Mouse (Mus musculus) hindbrain, embryonic 13.5 days (tissue): ENCODE measurements around the gene Polm. TPM values are rescaled to one million over a fixed set of nuclear protein-coding genes. Genes with fewer than 3 reads are reported as not detected.
A peak's percentile ranks its signal among the peaks of the same experiment; 100 is the strongest.

ENCODE experiments used
- ATAC-seq: fragments of 200-750 bp; cut with Nextera tagmentation; 2 replicates; pipeline ENCODE4 v1.8.0; 2017; ENCODE audit warnings: moderate TSS enrichment; ENCODE audit not compliant: low FRiP score
- H3K27ac ChIP-seq: fragments of 300-500 bp; sonication (generic); 2 replicates; pipeline ENCODE4 v1.5.1; 2015; ENCODE audit warnings: inconsistent platforms, mild to moderate bottlenecking, moderate library complexity
- H3K27me3 ChIP-seq: fragments of 300-500 bp; sonication (generic); 2 replicates; pipeline ENCODE4 v1.6.1; 2015; ENCODE audit warnings: mild to moderate bottlenecking, inconsistent platforms
- H3K36me3 ChIP-seq: fragments of 300-500 bp; sonication (generic); 2 replicates; pipeline ENCODE4 v1.6.1; 2015; ENCODE audit warnings: mild to moderate bottlenecking, inconsistent platforms
- H3K4me1 ChIP-seq: fragments of 300-500 bp; sonication (generic); replicated peaks from 2 replicates; pipeline ENCODE4 v1.6.1; 2015; ENCODE audit warnings: inconsistent platforms
- H3K4me2 ChIP-seq: fragments of 300-500 bp; sonication (generic); 2 replicates; pipeline ENCODE4 v1.6.1; 2015; ENCODE audit warnings: inconsistent platforms, mild to moderate bottlenecking, moderate library complexity
- H3K4me3 ChIP-seq: fragments of 300-500 bp; sonication (generic); 2 replicates; pipeline ENCODE4 v1.5.1; 2015; ENCODE audit warnings: mild to moderate bottlenecking, inconsistent platforms
- H3K9ac ChIP-seq: fragments of 300-500 bp; sonication (generic); 2 replicates; pipeline ENCODE4 v1.6.1; 2015; ENCODE audit warnings: mild to moderate bottlenecking, inconsistent platforms
- H3K9me3 ChIP-seq: fragments of 300-500 bp; sonication (generic); 2 replicates; pipeline ENCODE4 v1.6.1; 2016; ENCODE audit warnings: inconsistent platforms
- WGBS: fragments of 180-500 bp; shearing (Covaris S2); methylation state at CpG from one replicate; pipeline ENCODE4 v1.1.7; 2015; 5-methylcytosine and 5-hydroxymethylcytosine counted together
- polyA plus RNA-seq: library from polyadenylated mRNA; unstranded; fragments of >200 nt; fragmentation: Nextera tagmentation; extraction: Ambion mirVana; gene quantifications from 2 replicates; pipeline ENCODE4 v1.2.1, GENCODE M21; 2015

The Polm gene
- polyA plus RNA-seq, 1 experiment from 2014 or later, result 5.3 TPM

DNA sequence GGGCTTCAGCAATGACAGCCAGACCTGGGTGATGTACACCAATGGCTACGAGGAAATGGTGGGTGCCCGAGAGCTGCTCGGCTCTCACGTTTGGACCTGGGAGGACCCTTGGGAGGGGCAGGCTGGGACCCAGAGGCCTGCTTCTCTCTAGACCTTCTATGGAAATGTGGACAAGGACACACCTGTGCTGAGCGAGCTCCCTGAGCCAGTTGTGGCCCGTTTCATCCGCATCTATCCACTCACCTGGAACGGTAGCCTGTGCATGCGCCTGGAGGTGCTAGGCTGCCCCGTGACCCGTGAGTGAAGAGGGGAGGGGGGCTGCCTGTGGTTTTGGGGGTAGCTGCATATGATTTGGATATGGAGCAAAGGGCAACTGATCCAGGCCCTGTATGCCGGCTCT is 30.5 kb upstream of the Polm start:
- Histone ChIP-seq H3K9ac (no peak overlapping the region), H3K4me3 (no peak overlapping the region), H3K9me3 (no peaks in the 10 kb centered on the region), H3K36me3 (peaks cover 43% of the 10 kb centered on the region), H3K4me2 (no peak overlapping the region), H3K4me1 (no peaks in the 10 kb centered on the region), H3K27me3 (peaks cover 11% of the 10 kb centered on the region), H3K27ac (no peak overlapping the region)
- 96% methylated on average over 12 of the region's 12 CpGs for WGBS
- no peak for ATAC-seq

DNA sequence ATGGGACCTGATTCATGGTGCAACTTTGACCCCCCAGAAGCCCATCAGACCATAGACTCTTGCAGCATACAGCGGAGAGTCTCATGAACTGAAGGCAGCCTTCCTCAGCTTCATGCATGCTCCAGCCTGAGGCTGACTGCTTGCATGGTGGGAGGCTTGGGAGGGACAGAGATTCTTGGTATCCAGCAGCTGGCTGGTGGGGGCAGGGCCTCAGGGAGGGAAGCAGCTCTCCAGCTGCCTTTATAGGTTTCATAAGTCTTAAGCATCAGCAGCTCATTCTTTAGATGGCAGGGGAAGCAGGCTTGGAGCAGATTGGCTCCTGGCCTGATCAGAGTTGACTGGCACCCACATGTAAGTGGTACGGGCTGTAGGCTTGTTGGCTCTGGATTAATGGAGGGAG is 29.4 kb upstream of the Polm start:
- H3K9ac ChIP-seq, result no peak overlapping the region
- no peak overlapping the region for H3K27ac ChIP-seq
- H3K27me3 ChIP-seq, result peaks cover 23% of the 10 kb centered on the region
- H3K4me1 ChIP-seq, result peaks cover 7% of the 10 kb centered on the region
- 88% methylated on average over 2 of the region's 2 CpGs for whole genome bisulfite sequencing
- H3K4me3 ChIP-seq, result no peak overlapping the region
- peaks cover 31% of the 10 kb centered on the region for H3K36me3 ChIP-seq
- H3K4me2 ChIP-seq, result no peak overlapping the region
- no peaks in the 10 kb centered on the region for H3K9me3 ChIP-seq
- no peak for ATAC-seq

DNA sequence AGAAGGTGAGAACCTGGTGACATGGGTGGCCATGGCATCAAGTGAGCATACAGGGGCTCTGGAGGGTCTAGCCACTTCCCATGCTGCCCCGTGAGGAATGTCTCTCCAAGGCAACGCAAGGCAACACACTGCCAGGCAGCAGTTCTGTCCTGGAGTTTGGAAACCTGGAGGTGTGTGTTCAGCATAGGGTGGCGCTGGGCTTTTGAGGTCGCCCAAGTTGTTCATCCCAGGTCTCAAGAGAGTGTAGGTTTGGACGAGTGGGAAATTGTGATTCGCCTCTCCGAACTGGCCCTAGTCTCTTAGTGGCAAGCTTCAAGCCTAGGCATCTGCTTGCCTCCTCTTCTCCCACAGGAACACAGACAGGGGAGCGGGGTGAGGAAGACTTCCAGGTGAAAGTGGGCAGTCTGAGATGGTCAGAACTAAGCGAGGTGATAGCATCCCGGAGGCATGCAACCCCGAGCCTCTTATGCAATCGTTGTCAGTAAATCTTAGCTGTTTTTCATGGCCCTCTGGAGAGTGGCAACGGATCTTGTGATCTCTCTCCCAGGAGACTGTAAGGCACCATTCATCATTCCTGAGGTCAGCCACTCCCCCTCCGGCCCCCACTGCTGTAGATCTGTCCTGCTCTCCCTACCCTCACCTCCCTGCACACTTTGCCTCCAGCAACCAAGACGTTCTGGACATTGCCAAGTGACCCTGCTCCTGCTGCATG is 24.7 kb upstream of the Polm start:
- Histone ChIP-seq H3K36me3 (no peaks in the 10 kb centered on the region), H3K4me2 (peak overlapping the region; percentile 62), H3K4me3 (peak overlapping the region; percentile 36), H3K4me1 (peaks cover 17% of the 10 kb centered on the region), H3K9me3 (no peaks in the 10 kb centered on the region), H3K9ac (0 out of 2 replicates have a peak overlapping the region, but pooled peaks have one; percentile 67), H3K27ac (no peak overlapping the region), H3K27me3 (peaks cover 53% of the 10 kb centered on the region)
- ATAC-seq, result no peak
- WGBS, result 27% methylated on average over 15 of the region's 15 CpGs

DNA sequence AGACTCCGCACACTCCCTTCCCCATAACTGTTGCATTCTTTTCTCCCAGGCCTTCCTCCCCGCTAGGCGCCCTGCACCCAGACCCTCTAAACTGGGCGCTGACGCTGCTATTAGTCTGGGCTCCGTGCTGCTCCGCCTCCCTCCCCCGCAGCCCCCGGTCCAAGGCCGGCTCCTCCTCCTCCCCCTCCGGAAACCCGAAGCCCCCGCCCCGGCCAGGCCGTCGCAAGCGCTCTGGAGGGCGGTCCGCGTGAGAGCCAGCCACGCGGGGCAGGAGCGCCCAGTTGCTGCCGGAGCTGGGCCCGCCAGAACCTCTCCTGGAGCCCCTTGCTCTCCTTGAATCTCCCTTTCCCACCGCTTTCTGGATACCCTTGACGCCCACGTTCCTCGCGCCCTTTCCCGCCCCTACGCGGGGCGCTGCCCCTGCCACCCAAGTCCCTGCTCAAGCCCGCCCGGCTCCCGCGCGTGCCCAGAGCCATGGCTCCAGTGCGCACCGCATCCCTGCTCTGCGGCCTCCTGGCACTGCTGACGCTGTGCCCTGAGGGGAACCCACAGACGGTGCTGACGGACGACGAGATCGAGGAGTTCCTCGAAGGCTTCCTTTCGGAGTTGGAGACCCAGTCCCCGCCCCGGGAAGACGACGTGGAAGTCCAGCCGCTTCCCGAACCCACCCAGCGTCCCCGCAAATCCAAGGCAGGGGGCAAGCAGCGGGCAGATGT is 24.0 kb upstream of the Polm start, which contains the start of gene Aebp1:
Aebp1 (plus strand) TSS at position 270 of the 716 bp plus-strand sequence.
- Histone ChIP-seq H3K27ac (no peak within 1 kb of the TSS), H3K4me2 (peak within 1 kb of the TSS; percentile 62), H3K4me3 (peak within 1 kb of the TSS; percentile 36), H3K9ac (peak within 1 kb of the TSS; percentile 67), H3K9me3 (no peaks in the 10 kb centered on the region), H3K36me3 (no peaks in the 10 kb centered on the region), H3K4me1 (peaks cover 17% of the 10 kb centered on the region), H3K27me3 (peaks cover 53% of the 10 kb centered on the region)
- 4% methylated on average over 59 of the region's 59 CpGs for WGBS
- ATAC-seq, result 0 out of 2 replicates have a peak, but pooled peaks have one; percentile 24

DNA sequence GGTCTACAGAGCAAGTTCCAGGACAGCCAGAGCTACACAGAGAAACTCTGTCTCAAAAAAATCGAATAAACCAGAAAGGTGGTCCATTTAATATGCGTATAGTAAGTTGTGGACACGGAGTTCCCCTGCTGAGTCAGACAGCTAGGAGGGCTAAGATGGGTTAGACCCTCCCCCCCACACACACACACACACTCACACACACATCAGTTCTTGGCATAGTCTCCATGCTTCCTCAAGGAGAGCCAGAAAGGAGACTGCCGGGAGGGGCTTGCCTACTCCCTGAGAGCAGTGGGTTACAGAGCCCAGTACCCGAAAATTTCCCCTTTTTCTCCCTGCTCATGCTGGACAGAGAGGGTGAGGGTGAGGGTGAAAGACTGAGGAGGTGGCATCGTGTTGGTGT is 22.8 kb upstream of the Polm start:
- 58% methylated on average over 6 of the region's 6 CpGs for WGBS
- no peak for ATAC-seq
- Histone ChIP-seq H3K27ac (no peak overlapping the region), H3K36me3 (no peaks in the 10 kb centered on the region), H3K4me3 (no peak overlapping the region), H3K9ac (no peak overlapping the region), H3K9me3 (no peaks in the 10 kb centered on the region), H3K4me2 (no peak overlapping the region), H3K27me3 (peaks cover 53% of the 10 kb centered on the region), H3K4me1 (peaks cover 23% of the 10 kb centered on the region)

DNA sequence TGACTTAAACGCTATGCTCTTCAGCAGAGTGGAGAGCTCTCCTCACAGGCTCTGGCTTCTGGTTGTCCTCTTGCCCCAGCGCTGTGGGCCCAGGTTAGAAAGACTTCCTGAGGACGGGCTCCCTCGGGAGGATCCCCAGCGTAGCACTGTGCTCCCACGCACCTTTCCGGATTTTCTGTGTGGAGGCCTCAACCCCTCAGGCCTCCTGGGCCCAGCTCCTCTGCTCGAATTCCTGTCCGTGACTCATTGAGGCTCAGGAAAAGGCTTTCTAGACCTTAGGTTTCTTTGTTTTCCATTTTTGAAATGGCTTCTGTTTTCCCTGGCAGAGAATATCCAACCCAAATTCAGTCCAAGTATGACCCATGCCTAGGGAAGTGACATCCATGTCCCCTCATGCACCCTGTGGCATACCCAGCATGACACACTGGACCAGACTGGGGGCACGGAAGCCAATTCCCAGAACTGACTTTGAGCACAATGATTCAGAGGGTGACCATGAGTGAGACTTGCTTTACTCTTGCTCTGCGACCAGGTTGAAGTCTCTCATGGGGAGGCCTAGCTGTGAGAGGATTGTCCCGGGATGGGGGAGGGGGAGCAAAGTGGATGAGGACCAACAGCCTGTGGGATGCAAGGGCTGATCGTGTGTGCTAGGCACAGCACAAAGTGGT is 22.2 kb upstream of the Polm start:
- 87% methylated on average over 13 of the region's 13 CpGs for WGBS
- ATAC-seq, result no peak
- H3K27me3 ChIP-seq, result peaks cover 53% of the 10 kb centered on the region

DNA sequence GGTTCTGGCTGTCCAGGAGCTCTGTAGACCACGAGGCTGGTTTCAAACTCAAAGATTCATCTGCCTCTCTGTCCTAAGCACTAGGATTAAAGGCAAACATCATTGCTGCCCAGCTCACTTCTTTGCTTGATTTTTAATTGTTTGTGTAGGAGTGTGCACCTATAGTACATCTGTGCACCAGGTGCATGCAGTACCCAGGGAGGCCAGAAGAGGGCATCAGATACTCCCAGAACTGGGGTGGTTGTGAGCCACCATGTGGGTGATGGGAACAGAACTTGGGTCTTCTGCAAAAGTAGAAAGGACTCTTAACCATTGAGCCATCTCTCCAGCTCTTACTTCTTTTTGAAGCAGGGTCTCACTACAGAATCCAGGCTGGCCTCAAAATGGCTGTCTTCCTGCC is 20.9 kb upstream of the Polm start:
- Histone ChIP-seq H3K27me3 (peaks cover 46% of the 10 kb centered on the region), H3K4me3 (no peak overlapping the region), H3K4me2 (no peak overlapping the region), H3K9ac (no peak overlapping the region), H3K9me3 (no peaks in the 10 kb centered on the region), H3K4me1 (peaks cover 23% of the 10 kb centered on the region), H3K36me3 (no peaks in the 10 kb centered on the region), H3K27ac (no peak overlapping the region)
- WGBS, result 82% methylated on average over 1 of the region's 1 CpGs
- ATAC-seq, result no peak

More for the DNA sequence above, 22.2 kb upstream of the Polm start:
- Histone ChIP-seq H3K9ac (no peak overlapping the region), H3K4me2 (no peak overlapping the region), H3K36me3 (no peaks in the 10 kb centered on the region), H3K27ac (no peak overlapping the region), H3K4me3 (no peak overlapping the region), H3K4me1 (peaks cover 23% of the 10 kb centered on the region), H3K9me3 (no peaks in the 10 kb centered on the region)

DNA sequence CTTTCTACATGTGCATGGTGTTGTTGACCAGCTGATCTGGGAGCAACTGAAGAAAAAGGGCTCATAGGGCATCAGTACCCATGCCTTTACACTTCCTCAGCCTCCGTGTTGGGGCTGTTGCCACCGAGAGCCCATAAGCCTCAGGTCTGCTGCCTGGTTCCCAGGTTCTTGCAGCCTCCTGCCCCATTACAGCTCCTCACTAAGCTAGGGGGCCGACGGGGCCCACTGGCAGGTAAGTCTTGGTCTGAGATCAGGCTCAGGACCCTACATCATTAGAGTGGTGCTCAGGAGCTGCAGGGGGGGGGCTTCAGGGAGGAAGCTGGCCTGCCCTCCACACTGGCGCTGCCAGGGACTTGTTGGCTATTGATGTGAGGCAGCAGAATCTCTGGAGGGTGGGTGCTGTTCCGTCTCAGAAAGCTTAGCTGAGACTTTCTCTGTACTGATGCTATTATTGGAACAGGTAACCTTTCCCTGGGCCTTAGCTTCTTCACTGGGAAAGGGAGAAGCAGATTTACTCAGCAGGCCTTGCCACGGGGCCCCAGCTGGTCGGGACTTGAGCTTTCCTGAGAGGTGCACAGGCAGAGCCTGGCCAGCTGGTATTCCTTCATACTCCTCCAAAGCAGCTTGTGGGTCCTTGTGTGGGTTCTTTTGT is 18.8 kb upstream of the Polm start:
- no peak for ATAC-seq
- WGBS, result 81% methylated on average over 8 of the region's 8 CpGs

DNA sequence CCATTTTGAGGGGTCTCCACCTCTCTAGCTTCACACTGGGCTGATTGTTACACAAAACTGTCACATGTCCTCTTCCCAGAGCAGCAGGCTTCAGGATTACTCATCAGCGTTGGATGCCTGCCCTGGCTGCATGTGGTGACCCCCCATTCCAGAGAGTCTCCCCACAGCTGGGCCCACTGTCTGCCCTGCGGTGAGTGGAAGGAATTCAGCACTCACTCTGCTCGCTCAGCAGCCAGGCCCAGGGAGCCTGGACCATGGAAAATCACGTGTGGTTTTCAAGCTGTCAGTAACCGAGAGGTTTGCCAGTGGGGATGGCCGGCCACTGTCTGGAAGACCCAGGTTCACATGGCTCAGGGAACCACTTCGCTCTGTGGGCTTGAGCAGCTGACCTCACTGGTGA is 18.1 kb upstream of the Polm start:
- no peak overlapping the region for H3K27ac ChIP-seq
- ATAC-seq, result no peak
- no peak overlapping the region for H3K9ac ChIP-seq

More for the DNA sequence above, 18.8 kb upstream of the Polm start:
- H3K27me3 ChIP-seq, result peaks cover 24% of the 10 kb centered on the region
- no peaks in the 10 kb centered on the region for H3K36me3 ChIP-seq
- no peak overlapping the region for H3K9ac ChIP-seq
- peaks cover 10% of the 10 kb centered on the region for H3K4me1 ChIP-seq
- H3K9me3 ChIP-seq, result no peaks in the 10 kb centered on the region
- no peak overlapping the region for H3K27ac ChIP-seq
- no peak overlapping the region for H3K4me3 ChIP-seq
- H3K4me2 ChIP-seq, result no peak overlapping the region

DNA sequence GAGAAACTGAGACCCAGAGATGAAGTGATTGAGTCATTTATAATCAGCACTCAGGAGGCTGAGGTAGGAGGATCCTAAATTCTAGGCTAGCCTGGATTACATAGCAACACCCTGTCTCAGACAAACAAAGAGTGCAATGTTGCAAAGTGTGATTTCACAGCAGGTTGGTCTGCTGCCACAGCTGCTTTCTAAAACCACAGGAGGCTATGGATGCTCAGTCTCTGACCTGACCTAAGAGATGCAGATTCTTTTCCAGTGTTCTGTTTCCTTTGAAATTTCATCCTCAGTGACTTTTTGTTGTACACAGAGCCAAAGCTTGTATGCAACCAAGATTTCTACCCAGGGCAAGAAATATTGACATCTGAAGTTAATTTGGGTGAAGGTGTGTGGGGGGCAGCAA is 17.7 kb upstream of the Polm start:
- H3K9me3 ChIP-seq, result no peaks in the 10 kb centered on the region
- no peak overlapping the region for H3K9ac ChIP-seq
- H3K27me3 ChIP-seq, result peaks cover 13% of the 10 kb centered on the region
- no peak overlapping the region for H3K4me3 ChIP-seq
- no peaks in the 10 kb centered on the region for H3K36me3 ChIP-seq
- no peak overlapping the region for H3K27ac ChIP-seq
- H3K4me2 ChIP-seq, result no peak overlapping the region
- no peak for ATAC-seq
- peaks cover 6% of the 10 kb centered on the region; the same call in 1 of the 2 replicates for H3K4me1 ChIP-seq

More for the DNA sequence above, 18.1 kb upstream of the Polm start:
- Histone ChIP-seq H3K27me3 (peaks cover 17% of the 10 kb centered on the region), H3K36me3 (no peaks in the 10 kb centered on the region), H3K4me3 (no peak overlapping the region), H3K9me3 (no peaks in the 10 kb centered on the region), H3K4me1 (peaks cover 6% of the 10 kb centered on the region; the same call in 1 of the 2 replicates), H3K4me2 (no peak overlapping the region)
- WGBS, result 36% methylated on average over 7 of the region's 7 CpGs

DNA sequence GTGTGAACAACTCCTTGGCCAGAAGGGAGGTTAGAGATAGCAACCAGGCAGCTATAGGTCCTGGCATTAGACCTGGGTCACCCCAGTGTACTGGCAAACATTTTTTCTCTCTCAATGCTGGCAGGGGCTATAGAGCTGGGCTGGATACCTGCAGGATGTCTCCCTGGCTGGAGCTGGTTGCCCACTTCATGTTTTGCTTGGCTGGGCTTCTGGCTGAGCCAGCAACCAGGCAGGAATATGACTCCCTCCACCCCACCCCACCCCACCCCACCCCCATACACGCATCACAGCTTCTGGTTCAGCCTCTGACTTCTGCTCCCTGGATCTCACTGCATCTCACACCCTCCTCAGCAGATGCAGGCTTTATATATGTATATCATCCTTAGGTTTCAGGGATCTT is 14.5 kb upstream of the Polm start:
- no peaks in the 10 kb centered on the region for H3K27me3 ChIP-seq
- no peak overlapping the region for H3K4me3 ChIP-seq
- peaks cover 14% of the 10 kb centered on the region; the same call in 1 of the 2 replicates for H3K4me1 ChIP-seq
- WGBS, result 25% methylated on average over 1 of the region's 1 CpGs
- H3K9ac ChIP-seq, result no peak overlapping the region
- no peak overlapping the region for H3K4me2 ChIP-seq
- ATAC-seq, result no peak
- H3K9me3 ChIP-seq, result no peaks in the 10 kb centered on the region
- no peaks in the 10 kb centered on the region for H3K36me3 ChIP-seq
- H3K27ac ChIP-seq, result no peak overlapping the region
